ENCODE assay signal across 1 mouse cellular context in the genomic region with DNA sequence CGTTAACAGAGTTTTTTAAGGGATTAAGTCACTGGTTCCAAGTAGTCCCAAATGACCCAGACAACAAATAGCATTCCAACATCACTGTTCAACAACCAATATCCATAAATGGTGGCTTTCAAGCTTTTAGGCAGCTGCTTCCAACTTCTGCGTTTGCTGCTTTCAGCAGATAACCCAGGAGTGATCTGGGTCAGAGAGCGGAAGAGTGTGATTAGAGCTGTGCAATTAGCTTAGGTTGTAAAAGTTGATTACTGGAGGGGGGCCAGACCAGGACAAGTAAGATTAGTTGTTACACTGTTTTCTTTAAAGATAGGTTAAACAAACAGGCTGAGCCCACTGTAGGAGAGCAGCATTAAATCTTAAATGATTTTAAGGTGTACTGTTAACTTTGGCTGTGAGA.
A peak's percentile ranks its signal among the peaks of the same experiment; 100 is the strongest.
TF ChIP-seq lines count a peak whose summit lies in the region.

No protein-coding gene starts in this region.

TF ChIP-seq in MEL, 35 proteins besides CTCF, POLR2A, EP300 and RAD21 (continued from another document):
- TF ChIP-seq TBP (IDR thresholded peaks at IDR 0.05; ENCODE audit: low read depth, low read length) (no peak), MAFK (IDR thresholded peaks at IDR 0.05; ENCODE audit: borderline replicate concordance, low read depth, low read length) (no peak), GABPA (IDR thresholded peaks at IDR 0.05; ENCODE audit: low read depth, low read length) (no peak), GATA1 (IDR thresholded peaks at IDR 0.05; ENCODE audit: low read depth, low read length) (peak; percentile 74), ZNF384 (IDR thresholded peaks at IDR 0.05; ENCODE audit: low read depth, low read length) (no peak)
